Mouse (Mus musculus) spleen, postnatal 4 days (tissue): Measurements from ENCODE around the gene Tubgcp5.
"Not testable (repeated sequence)": the region's sequence is repeated elsewhere in the genome, so short reads cannot be mapped to it uniquely, and the experiment has no call there.

ENCODE experiments used
- DNase-seq, 2 experiments: peaks; one replicate each; pipeline ENCODE4 v3.0.0; 2022; ENCODE audit warnings: low spot score in 2 of 2

Tubgcp5 gene

GRCm38 (mm10) chr7:55793952-55794603, at the start of gene Tubgcp5:
Gene Tubgcp5 (plus strand): TSS chr7:55794154.
- peak; percentile 97 to 98 for DNase-seq

GRCm38 (mm10) chr7:55744566-55745220, 49.3 kb upstream of the Tubgcp5 start:
- no peak for DNase-seq

GRCm38 (mm10) chr7:55750841-55751240, 43.1 kb upstream of the Tubgcp5 start:
- DNase-seq = no peak

GRCm38 (mm10) chr7:55759346-55759745, 34.6 kb upstream of the Tubgcp5 start:
- no peak for DNase-seq

- no peak for DNase-seq
Observed at GRCm38 (mm10) chr7:55767926-55768325, 26.0 kb upstream of the Tubgcp5 start, which contains the start of gene Siglech. Gene Siglech (plus strand): TSS chr7:55768178.

GRCm38 (mm10) chr7:55780011-55780410, 13.9 kb upstream of the Tubgcp5 start:
- no peak for DNase-seq

- DNase-seq = no peak
Observed at GRCm38 (mm10) chr7:55782493-55782892, 11.5 kb upstream of the Tubgcp5 start.

GRCm38 (mm10) chr7:55784580-55784979, 9.4 kb upstream of the Tubgcp5 start:
- peak; percentile 53 to 70 for DNase-seq

GRCm38 (mm10) chr7:55790586-55790985, 3.4 kb upstream of the Tubgcp5 start:
- not testable (repeated sequence) for DNase-seq

GRCm38 (mm10) chr7:55792280-55792679, 1.7 kb upstream of the Tubgcp5 start:
- DNase-seq = no peak

GRCm38 (mm10) chr7:55793236-55793951, 560 bp upstream of the Tubgcp5 start:
- no peak for DNase-seq

- DNase-seq = no peak
Observed at GRCm38 (mm10) chr7:55799981-55800380, 6.0 kb downstream of the Tubgcp5 start.

GRCm38 (mm10) chr7:55809967-55810366, 16.0 kb downstream of the Tubgcp5 start:
- no peak for DNase-seq

GRCm38 (mm10) chr7:55824468-55824867, 30.5 kb downstream of the Tubgcp5 start:
- no peak for DNase-seq

- no peak for DNase-seq
Observed at GRCm38 (mm10) chr7:55827551-55827950, 33.6 kb downstream of the Tubgcp5 start.

- DNase-seq = no peak
Observed at GRCm38 (mm10) chr7:55836877-55837276, 42.9 kb downstream of the Tubgcp5 start.

- DNase-seq = no peak
Observed at GRCm38 (mm10) chr7:55841445-55841844, 47.5 kb downstream of the Tubgcp5 start, which contains the start of gene Cyfip1. Gene Cyfip1 (plus strand): TSS chr7:55841745.

GRCm38 (mm10) chr7:55841977-55842503, 48.1 kb downstream of the Tubgcp5 start:
- peak; percentile 62 to 84 for DNase-seq

GRCm38 (mm10) chr7:55842504-55843152, 48.7 kb downstream of the Tubgcp5 start:
- peak in 1 of 2 experiments; percentile 61 for DNase-seq

GRCm38 (mm10) chr7:55846606-55847312, 52.8 kb downstream of the Tubgcp5 start:
- no peak for DNase-seq

GRCm38 (mm10) chr7:55849948-55850571, 56.1 kb downstream of the Tubgcp5 start:
- no peak for DNase-seq
